Mouse (Mus musculus) liver, embryonic 12.5 days (tissue): ENCODE results near the gene Ndufaf8. TPM values are rescaled to one million over a fixed set of nuclear protein-coding genes. Genes with fewer than 3 reads are reported as not detected.

Experiments used
- ATAC-seq: fragments of 200-750 bp; cut with Nextera tagmentation; 2 replicates; pipeline ENCODE4 v1.8.0; 2017; ENCODE audit warnings: moderate number of reproducible peaks, mild to moderate bottlenecking, moderate library complexity
- H3K27ac ChIP-seq: fragments of 300-500 bp; sonication (generic); 2 replicates; pipeline ENCODE4 v1.5.1; 2016; ENCODE audit warnings: mild to moderate bottlenecking
- H3K27me3 ChIP-seq: fragments of 300-500 bp; sonication (generic); replicated peaks from 2 replicates; pipeline ENCODE4 v1.6.1; 2016; ENCODE audit warnings: mild to moderate bottlenecking, moderate library complexity
- H3K36me3 ChIP-seq: fragments of 300-500 bp; sonication (generic); 2 replicates; pipeline ENCODE4 v1.6.1; 2016; ENCODE audit warnings: mild to moderate bottlenecking, moderate library complexity
- H3K4me1 ChIP-seq: fragments of 300-500 bp; sonication (generic); 2 replicates; pipeline ENCODE4 v1.6.1; 2016
- H3K4me2 ChIP-seq: fragments of 300-500 bp; sonication (generic); 2 replicates; pipeline ENCODE4 v1.6.1; 2016; ENCODE audit warnings: mild to moderate bottlenecking, moderate library complexity
- H3K4me3 ChIP-seq: fragments of 300-500 bp; sonication (generic); 2 replicates; pipeline ENCODE4 v1.5.1; 2016; ENCODE audit warnings: mild to moderate bottlenecking, moderate library complexity
- H3K9ac ChIP-seq: fragments of 300-500 bp; sonication (generic); 2 replicates; pipeline ENCODE4 v1.6.1; 2016; ENCODE audit warnings: mild to moderate bottlenecking, moderate library complexity
- H3K9me3 ChIP-seq: fragments of 300-500 bp; sonication (generic); replicated peaks from 2 replicates; pipeline ENCODE4 v1.6.1; 2016; ENCODE audit warnings: mild to moderate bottlenecking, moderate library complexity
- WGBS: fragments of 180-500 bp; shearing (Covaris S2); methylation state at CpG from one replicate; pipeline ENCODE4 v1.1.7; 2016; ENCODE audit not compliant: insufficient replicate concordance; 5-methylcytosine and 5-hydroxymethylcytosine counted together
- microRNA-seq: library from miRNA; unstranded; fragments of <30 nt; microRNA quantifications from one replicate; pipeline ENCODE4, GENCODE M21; 2017
- polyA plus RNA-seq: library from polyadenylated mRNA; unstranded; fragments of >200 nt; fragmentation: Nextera tagmentation; extraction: Ambion mirVana; gene quantifications from 2 replicates; pipeline ENCODE4 v1.2.1, GENCODE M21; 2016

Gene Ndufaf8
- polyA plus RNA-seq, 1 experiment from 2014 or later = 68.1 TPM

- Histone ChIP-seq H3K4me2 (no peak overlapping the region), H3K4me3 (no peak overlapping the region), H3K4me1 (peaks cover 92% of the 10 kb centered on the region), H3K9ac (no peak overlapping the region; the same call in 1 of the 2 replicates), H3K27me3 (no peaks in the 10 kb centered on the region), H3K27ac (0 out of 2 replicates have a peak overlapping the region, but pooled peaks have one; percentile 5), H3K36me3 (peaks cover 80% of the 10 kb centered on the region), H3K9me3 (no peaks in the 10 kb centered on the region)
- 73% methylated on average over 6 of the region's 6 CpGs for WGBS
- ATAC-seq = no peak
Observed at GRCm38 (mm10) chr11:120140255-120140654, 41.5 kb downstream of the Ndufaf8 start.

- ATAC-seq = peak; percentile 68
- Histone ChIP-seq H3K27me3 (no peaks in the 10 kb centered on the region), H3K4me2 (no peak overlapping the region), H3K9ac (0 out of 2 replicates have a peak overlapping the region, but pooled peaks have one; percentile 17), H3K36me3 (peaks cover 87% of the 10 kb centered on the region), H3K9me3 (no peaks in the 10 kb centered on the region), H3K27ac (peak overlapping the region; percentile 73), H3K4me1 (peaks cover 83% of the 10 kb centered on the region), H3K4me3 (no peak overlapping the region)
- WGBS = 29% methylated on average over 3 of the region's 3 CpGs
Observed at GRCm38 (mm10) chr11:120142601-120143051, 43.9 kb downstream of the Ndufaf8 start.

DNA sequence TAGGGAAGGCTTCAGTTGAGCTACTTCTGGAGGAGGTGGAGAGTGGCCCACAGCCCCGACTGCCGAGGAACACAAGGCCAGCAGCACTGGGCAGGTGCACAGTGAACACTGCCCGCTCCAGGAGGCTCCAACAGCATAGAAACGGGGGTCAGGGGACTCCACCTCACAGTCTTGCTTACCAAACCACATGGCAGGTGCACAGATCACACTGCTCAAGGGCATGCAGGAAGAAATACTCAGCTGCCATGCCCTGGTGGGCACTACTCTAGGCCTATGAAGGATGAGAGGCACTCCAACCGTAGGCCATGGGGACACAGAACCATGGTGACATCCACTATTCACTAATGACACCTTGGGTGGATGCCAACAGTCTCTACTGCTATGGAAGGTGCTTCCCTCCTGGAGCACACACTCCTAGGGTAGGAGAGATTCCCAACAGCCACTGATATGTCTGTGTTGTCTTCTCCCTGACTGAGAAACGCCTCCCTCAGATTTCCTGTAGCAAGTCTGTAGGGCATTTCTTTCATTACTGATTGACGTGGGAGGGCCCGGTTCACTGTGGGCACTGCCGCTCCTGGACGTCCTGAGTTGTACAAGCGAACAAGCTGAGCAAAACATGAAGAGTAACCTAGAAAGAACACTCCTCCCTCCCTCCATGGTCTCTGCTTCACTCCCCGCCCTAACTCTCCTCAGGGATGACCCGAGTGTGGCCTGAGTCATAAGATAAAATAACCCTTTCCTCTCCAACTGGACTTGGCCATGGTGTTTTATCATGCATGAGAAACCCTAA is 45.2 kb downstream of the Ndufaf8 start:
- Histone ChIP-seq H3K4me2 (no peak overlapping the region), H3K36me3 (peaks cover 85% of the 10 kb centered on the region), H3K27ac (peak overlapping the region; percentile 68), H3K4me1 (peaks cover 83% of the 10 kb centered on the region), H3K9me3 (no peaks in the 10 kb centered on the region), H3K4me3 (no peak overlapping the region), H3K27me3 (no peaks in the 10 kb centered on the region), H3K9ac (no peak overlapping the region)
- no peak for ATAC-seq
- 62% methylated on average over 13 of the region's 13 CpGs for WGBS

GRCm38 (mm10) chr11:120148201-120148855 is 49.6 kb downstream of the Ndufaf8 start:
- H3K36me3 ChIP-seq = peaks cover 52% of the 10 kb centered on the region
- H3K9me3 ChIP-seq = no peaks in the 10 kb centered on the region
- no peak overlapping the region for H3K27ac ChIP-seq
- no peak overlapping the region for H3K4me3 ChIP-seq
- peaks cover 71% of the 10 kb centered on the region for H3K4me1 ChIP-seq
- no peak for ATAC-seq
- no peaks in the 10 kb centered on the region for H3K27me3 ChIP-seq
- no peak overlapping the region for H3K9ac ChIP-seq
- H3K4me2 ChIP-seq = no peak overlapping the region
- 82% methylated on average over 8 of the region's 8 CpGs for WGBS

- Histone ChIP-seq H3K27me3 (no peaks in the 10 kb centered on the region), H3K27ac (peak overlapping the region; percentile 88), H3K9me3 (no peaks in the 10 kb centered on the region), H3K9ac (peak overlapping the region; percentile 88), H3K36me3 (peaks cover 39% of the 10 kb centered on the region), H3K4me1 (peaks cover 57% of the 10 kb centered on the region), H3K4me2 (peak overlapping the region; percentile 90), H3K4me3 (peak overlapping the region; percentile 90)
- ATAC-seq = no peak
- 29% methylated on average over 6 of the region's 6 CpGs for WGBS
Observed at GRCm38 (mm10) chr11:120149510-120150200, 50.9 kb downstream of the Ndufaf8 start.

Small RNAs within 50 kb of the gene (microRNA-seq; reads per million reads assigned to microRNA genes)
- not detected for gene Gm25948

Other genes with a start within 250 kb of the Ndufaf8 start
- 45.9 and 48.6 TPM in 2 replicates for gene Chmp6, start 185.5 kb upstream of the Ndufaf8 start, polyA plus RNA-seq
- gene Baiap2, start 156.2 kb upstream of the Ndufaf8 start, polyA plus RNA-seq = 6.2 and 7.0 TPM in 2 replicates
- 0.37 and 0.49 TPM in 2 replicates for gene Aatk, start 51.8 kb upstream of the Ndufaf8 start, polyA plus RNA-seq
- 10.5 and 11.4 TPM in 2 replicates for gene Cep131, start 12.1 kb upstream of the Ndufaf8 start, polyA plus RNA-seq
- gene Tepsin, start 197 bp upstream of the Ndufaf8 start, polyA plus RNA-seq = 9.3 and 11.3 TPM in 2 replicates
- gene Slc38a10, start 52.4 kb downstream of the Ndufaf8 start, polyA plus RNA-seq = 54.9 and 55.2 TPM in 2 replicates
- gene Bahcc1, start 134.0 kb downstream of the Ndufaf8 start, polyA plus RNA-seq = 3.0 and 3.5 TPM in 2 replicates
- 952 and 1,008 TPM in 2 replicates for gene Actg1, start 249.6 kb downstream of the Ndufaf8 start, polyA plus RNA-seq